17 mouse cellular contexts compared by ENCODE assay signal in the genomic region with DNA sequence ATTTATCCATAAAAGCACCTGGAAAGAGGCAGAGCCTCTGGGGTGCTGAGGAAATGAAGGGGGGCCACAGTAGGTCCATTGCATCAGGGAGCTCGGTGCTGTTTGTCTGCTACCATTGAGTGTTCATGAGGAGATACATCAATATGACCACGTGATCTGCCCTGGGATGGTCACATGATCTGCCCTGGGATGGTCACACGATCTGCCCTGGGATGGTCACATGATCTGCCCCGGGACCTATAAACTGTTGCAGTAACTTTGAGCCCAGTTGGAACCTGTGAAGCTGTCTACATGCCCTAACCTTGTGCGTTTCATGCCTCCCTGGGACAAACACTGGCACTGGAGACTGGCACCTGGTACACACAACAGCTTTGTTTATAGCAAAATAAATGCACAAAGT.
"Had no signal": no experiment of that assay in that cellular context is flagged by ENCODE, and none has a peak within 500 bp of the region (broad histone marks: within the 10 kb centered on the region; RNA-seq: fewer than 3 reads in every experiment).

No protein-coding gene starts in this region.

- H3K4me3 ChIP-seq: left cerebral cortex, adult 2 months; limb, embryonic 10.5 days; midbrain, embryonic 10.5 days; neural tube, embryonic 12.5 days; stomach, embryonic 15.5 days had no signal

- H3K36me3 ChIP-seq: limb, embryonic 10.5 days; midbrain, embryonic 10.5 days; neural tube, embryonic 12.5 days; stomach, embryonic 15.5 days had no signal

- H3K27ac ChIP-seq: left cerebral cortex, adult 2 months; limb, embryonic 10.5 days; liver, embryonic 14.5 days; midbrain, embryonic 10.5 days; neural tube, embryonic 12.5 days; stomach, embryonic 15.5 days had no signal

- H3K9me3 ChIP-seq: limb, embryonic 10.5 days; midbrain, embryonic 10.5 days; neural tube, embryonic 12.5 days; stomach, embryonic 15.5 days had no signal

- H3K4me1 ChIP-seq: midbrain, embryonic 10.5 days; neural tube, embryonic 12.5 days had no signal

- DNase-seq: kidney, adult 11 months; kidney, adult 9 months; kidney, postnatal 10 days; kidney, postnatal 4 days; lung, adult 2 months; midbrain, embryonic 14.5 days; retina, postnatal 1 day; right cerebral cortex, postnatal 4 days; spleen, adult 18-20 months; thymus, adult 2 months; thymus, postnatal 25 days had no signal

- H3K27me3 ChIP-seq: stomach, embryonic 15.5 days had no signal

- H3K9ac ChIP-seq: liver, embryonic 14.5 days; neural tube, embryonic 12.5 days; stomach, embryonic 15.5 days had no signal
